Mouse (Mus musculus) layer of hippocampus, postnatal 36 days (tissue): Measurements from ENCODE around the gene Cfap221. TPM values are rescaled to one million over a fixed set of nuclear protein-coding genes. Genes with fewer than 3 reads are reported as not detected.
A peak's percentile ranks its signal among the peaks of the same experiment; 100 is the strongest.

ENCODE experiments used
- DNase-seq, 2 experiments: peaks; one replicate each; pipeline ENCODE4 v3.0.0; 2022
- total RNA-seq, 2 experiments: library from RNA; stranded (reverse); gene quantifications; 2 replicates each; pipeline ENCODE4 v1.2.3; 2021

Cfap221 gene
- total RNA-seq, 2 experiments from 2014 or later: 0.20 to 0.68 TPM

DNA sequence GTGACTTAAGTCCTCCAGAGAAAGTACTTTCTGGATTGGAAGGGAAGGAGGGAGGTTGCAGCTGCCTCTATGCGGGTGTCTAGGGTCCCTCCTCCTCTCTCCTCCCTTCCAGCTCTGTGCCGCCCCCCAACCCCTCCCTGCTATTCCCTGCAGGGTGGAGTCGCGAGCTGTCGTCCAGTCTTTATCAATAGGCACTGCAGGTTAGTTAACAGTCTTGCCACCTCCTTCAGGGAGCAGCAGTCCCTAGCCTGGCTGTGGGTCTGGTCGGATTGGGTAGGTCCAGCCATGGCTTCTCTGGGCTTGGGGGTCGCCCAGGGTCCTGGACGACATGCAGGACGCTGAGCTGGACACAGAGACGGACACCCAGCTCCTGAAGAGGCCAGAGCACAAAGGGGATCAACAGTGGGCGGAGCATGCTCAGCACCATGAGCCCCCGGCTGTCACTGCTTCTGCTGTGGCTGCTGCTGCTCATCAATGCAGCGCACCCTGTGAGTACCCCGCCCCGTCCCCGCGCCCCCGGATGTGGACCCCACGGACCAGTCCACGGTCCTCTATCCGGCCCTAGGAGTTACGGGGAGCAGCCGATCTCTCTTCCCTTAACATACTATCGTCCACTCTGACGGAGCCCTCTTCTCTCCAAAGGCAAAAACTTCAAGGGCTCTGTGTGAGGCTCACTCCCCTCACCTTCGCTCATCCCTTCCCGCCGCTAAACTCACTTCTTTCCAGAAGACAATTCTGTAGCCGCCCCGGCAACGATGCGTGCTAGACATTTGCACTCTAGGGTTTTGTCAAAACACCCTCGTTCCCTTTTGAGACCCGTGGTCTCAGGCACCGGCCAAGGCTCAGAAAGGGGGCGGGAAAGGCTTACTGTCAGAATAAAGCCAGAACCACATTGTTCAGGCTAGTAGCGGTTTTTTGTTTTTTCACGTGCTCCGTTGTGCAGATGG, 10.1 kb upstream of the Cfap221 start, which contains the start of gene Sctr:
TSS of gene Sctr (plus strand) at position 51 of the 947 bp plus-strand sequence.
- DNase-seq: no peak

DNA sequence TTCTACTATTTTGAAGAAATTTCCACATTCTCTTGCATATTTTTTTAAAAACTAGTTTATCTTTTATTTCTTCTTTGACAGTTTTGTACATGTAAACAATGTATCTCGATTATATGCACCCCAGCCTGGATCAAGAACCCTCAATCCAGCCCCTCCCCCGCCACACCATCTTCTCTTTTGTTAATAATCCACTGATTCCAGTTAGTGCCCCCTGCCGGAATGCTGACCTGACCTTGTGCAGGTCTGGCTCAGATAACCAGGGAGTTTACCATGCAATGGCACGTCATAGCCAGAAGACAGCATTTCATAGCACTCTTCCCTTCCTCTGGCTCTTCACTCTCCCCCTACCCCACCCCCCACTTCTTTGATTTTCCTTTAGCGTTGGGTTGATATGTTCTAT, 610 bp upstream of the Cfap221 start:
- no peak for DNase-seq

DNA sequence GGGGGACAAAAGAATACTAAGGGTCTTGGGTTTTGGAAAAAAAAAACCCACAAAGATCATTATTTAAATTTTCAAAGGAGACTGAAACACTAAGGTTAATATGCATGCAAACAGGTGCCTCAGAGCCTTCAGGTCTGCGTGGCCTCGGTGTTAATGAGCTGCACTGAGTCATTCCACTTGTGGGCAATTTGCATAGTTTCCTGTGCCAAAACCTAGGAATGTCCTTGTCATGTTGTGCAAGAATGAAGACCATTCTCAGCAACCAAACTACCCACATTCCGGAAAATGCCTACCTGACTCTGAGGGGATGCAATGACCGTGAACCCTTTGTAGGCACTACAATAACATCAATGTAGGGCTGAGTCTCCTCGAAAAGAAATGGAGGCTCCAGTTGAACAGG, 10.5 kb downstream of the Cfap221 start:
- DNase-seq: no peak

DNA sequence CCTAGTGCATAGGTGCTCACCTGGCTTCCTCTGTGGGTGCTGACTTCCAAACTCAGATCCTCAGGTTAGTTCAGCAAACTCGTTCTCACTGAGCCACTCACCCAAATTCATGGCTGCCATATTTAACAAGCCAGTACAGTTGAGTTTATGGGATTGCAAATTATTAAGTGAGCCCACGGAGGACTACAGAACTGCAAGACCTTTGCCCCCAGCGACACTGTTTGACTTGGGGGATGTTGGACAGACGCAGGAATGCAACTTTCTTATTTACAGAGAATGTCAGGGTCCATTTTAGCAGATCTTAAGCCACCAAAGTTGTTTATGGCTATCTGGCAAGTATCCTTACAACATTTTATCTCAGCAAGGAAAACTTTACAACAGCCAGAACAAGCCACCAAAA, 21.9 kb downstream of the Cfap221 start:
- no peak for DNase-seq

DNA sequence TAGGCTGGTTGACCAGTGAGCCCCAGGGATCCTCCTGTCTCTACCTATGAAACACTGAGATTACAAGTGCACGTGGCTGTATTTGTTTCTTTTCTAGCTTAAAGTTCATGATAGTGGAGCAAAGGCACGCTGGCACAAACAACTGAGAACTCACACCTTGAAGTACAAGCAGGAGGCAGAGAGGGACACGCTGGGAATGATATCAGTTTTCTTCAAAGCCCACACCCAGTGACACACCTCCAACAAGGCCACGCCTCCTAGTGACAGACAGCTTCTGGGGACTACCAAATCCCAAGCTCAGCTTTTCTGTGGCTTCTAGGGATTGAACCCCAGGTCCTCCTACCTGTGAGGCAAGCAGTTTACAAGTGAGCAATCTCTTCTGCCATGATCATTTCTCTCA, 23.9 kb downstream of the Cfap221 start:
- DNase-seq: no peak

DNA sequence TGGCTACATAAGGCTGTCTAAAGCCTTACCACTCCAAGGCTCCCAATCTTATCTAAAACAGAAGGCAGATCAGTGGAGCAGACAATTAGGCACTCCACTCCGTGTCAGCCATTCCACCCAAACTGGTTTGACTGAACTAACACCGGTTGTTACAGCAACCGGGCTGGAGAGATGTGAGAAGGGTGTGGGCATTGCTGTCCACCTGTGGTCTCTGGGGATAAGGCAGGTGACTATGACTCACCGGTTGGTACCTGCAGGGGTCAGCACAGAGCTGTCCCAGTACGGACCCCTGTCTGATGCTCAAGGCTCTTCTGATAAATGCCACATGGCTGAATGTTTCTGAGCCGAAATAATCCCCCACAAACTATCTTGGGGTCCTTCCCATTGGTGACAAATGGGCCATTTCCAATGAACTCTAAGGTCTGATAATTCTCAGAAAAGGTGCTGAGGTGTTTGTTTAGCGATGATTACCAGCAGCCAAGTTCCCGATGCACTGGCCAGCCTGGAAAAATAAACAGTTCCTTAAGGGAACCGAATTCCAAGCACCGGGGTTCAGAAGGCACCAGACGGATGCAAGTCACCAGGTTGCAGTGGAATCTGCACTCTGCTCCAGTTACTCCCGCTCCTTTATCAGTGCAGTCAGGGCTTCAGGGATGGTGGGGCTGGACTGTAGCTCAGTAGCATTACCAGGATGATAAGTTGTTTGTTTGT, 31.1 kb downstream of the Cfap221 start:
- no peak for DNase-seq

DNA sequence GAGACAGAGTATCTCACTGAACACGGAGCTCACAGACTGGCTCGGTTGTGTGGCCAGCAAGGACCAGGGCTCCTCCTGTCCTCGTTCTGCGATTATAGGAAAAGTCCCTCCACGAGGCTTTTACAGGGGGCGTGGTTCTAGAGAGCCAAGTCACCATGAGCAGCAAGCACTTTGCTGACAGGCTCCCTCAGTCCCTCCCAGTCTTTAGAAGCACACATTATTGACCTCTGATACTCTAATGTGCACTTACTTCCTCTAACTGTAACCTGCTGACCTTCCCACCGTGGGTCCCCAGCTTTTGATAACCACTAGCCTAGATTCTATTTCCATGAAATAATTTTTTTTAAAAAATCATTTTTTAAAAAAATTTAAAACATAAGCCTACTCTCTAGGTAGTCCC, 37.1 kb downstream of the Cfap221 start:
- DNase-seq: no peak

DNA sequence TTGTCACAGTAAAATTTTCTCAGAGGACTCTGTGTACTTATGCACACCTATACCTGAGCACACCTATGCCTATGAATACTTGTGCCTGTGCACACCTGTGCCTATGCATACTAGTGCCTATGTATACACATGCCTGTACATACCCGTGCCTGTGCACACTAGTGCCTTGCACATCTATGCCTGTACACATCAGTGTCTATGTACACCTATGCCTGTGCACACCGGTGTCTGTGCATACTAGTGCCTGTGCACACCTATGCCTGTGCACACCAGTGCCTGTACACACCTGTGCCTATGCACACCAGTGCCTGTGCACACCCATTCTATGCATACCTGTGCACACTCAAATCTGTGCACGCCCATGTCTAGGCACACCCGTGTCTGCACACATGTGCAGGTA, 37.6 kb downstream of the Cfap221 start:
- DNase-seq: no peak

DNA sequence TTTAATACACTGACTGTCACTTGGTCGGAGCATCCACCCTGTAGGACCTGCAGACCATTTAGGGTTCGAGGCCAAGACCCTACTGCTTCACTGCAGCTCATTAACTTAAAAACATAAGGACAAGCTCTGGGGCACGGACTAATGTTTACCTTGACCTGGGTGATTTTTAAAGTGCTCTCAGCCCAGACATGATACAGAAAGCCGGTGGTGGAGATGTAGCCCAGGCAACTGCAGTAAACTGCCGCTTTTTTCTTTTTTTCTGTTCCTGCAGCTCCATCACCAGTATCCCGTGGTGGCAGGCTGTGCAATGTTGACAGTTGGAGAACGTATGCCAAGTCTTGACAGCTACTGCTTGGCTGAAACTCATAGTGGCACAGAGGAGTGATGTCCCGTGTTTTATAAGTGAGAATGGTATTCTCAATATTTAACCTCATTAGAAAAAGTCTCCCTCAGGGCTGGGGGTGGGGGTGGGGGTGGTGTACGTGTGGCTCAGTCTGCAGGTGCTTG, 39.3 kb downstream of the Cfap221 start:
- peak; percentile 16 to 18 for DNase-seq

DNA sequence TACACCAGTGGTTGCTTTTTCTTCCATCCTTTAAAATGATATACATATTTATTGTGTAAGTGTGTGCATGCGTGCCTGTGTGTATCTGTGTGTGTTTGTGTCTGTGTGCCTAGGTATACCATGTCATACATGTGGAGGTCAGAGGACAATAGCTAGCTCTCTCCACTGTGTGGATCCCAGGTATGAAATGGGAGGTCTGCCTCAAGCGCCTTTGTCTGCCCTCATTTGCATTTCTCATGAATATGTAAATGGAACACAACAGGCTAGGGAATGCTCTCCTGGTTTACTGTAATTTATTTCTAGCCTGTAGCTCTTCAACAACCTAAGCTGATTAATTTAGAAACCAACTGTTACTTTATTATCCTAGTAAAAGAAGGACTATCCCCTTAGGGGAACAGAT, 42.4 kb downstream of the Cfap221 start:
- DNase-seq: no peak

DNA sequence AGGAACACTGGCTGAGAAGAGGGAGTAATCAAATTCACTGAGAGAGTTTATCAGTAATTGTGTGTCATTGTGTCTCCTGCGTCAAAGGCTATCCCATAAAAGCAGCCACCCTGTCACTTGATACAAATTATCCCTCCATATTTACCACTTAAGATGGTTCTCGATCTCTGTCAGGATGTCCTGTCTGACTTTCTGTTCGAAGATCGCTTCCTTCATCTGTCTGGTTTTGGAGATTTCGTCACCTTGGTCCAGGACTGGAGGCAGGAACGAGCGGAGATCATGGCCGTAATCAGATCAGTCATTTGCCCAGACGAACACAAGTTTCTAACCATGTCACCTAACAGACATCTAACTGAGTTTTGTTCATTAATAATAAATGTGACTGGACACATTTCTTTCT, 43.6 kb downstream of the Cfap221 start:
- no peak for DNase-seq

DNA sequence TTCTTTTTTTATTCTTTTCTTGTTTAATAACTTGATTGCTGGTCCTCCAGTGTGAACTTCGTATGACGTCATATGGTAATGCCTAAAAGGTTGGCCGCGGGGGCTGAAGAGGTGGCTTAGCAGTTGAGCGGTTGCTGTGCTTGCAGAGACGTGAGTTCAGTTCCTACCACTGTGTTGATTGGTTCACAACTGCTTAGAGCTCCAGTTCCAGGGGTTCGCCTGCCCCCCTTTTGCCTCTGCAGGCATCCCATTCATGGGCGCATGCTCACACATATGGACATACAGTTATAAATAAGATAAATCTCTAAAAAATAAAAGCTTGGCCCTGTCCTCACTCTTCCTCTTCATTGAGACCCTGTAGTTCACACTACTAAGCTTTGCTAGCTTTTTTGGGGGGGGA, 46.9 kb downstream of the Cfap221 start:
- DNase-seq: no peak

DNA sequence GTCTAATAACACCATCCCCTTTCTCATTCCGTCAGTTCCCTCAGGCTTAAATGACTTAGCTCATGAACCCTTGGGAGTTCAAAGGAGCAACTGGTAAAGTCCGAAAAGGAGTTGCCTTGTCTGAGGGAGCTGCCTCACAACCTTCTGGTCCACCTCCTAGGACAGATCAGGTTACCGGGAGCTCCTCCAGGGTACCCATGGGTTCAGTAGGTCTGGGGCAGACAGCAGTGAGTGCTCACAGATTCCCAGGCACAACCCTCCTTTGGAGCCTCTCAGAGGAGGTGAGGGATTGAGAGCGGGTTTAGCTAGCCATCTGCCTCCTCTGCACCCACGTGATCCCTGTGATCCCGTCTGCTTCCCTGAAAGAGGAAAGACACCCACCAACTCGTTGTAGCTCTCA, 60.2 kb downstream of the Cfap221 start:
- DNase-seq: no peak

DNA sequence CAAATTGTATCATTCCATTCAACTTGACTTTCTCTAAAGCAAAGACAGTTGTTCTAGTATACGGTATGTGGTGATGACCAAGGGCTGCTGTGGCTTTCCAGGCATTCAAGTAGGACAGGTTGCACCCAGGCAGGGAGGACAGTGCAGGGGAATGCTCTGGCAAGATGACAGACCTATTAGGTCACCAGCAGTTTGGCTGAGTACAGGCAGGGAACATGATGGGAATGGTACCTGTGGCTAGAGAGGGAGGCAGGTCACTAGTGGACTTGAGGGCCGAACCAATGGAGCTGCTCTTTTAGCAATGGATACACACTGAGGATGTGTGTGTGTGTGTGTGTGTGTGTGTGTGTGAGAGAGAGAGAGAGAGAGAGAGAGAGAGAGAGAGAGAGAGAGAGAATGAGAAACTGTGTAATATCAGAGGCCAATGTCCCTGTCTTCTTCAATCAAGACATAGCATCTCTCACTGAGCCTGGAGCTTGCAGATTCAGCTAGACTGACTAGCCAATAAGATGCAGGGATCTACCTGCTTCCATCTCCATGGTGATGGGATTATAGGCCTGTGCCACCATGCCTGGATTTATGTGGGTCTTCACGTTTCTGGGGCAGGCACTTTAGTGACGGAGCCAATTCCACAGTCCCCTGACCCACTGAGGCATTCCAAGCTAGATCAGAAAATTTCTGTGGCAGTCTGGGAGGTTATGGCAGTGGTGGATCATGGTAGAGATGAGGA, 65.4 kb downstream of the Cfap221 start:
- no peak for DNase-seq

DNA sequence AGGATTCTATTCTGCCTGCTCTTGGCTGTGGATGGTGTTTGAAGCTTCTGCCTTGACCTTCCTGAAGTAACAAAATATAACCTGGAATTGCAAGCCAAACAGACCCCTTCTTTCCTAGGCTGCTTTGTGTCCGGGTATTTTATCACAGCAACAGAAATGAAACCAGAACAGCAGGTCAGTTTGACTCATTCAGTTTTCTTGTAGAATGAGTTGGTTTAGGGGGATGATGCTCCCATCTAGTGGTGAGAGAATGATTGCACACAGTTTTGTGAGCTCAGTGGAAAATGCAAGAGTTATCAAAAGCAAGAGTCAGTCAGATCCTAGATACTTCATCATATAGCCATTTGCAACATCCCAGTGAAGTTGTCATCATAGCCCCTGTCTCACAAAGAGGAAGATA, 67.3 kb downstream of the Cfap221 start:
- DNase-seq: no peak

DNA sequence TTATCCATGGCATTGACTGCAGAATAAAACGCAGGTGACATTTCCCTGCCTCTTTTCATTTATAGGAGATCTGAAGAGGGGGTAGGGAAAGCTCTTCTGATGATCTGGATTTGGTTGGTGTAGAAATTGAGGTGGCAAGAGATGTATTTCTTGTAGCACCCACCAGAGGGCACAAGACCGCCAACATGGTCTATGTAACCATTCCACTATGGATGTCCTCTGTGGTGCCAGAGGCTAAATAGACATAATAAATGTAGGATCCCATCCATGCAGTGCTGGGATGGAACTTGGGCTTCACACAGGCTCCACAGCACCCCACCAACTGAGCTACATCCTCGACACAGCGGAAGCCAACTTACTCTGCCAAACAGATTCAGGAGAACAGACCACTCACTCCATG, 77.7 kb downstream of the Cfap221 start:
- no peak for DNase-seq

DNA sequence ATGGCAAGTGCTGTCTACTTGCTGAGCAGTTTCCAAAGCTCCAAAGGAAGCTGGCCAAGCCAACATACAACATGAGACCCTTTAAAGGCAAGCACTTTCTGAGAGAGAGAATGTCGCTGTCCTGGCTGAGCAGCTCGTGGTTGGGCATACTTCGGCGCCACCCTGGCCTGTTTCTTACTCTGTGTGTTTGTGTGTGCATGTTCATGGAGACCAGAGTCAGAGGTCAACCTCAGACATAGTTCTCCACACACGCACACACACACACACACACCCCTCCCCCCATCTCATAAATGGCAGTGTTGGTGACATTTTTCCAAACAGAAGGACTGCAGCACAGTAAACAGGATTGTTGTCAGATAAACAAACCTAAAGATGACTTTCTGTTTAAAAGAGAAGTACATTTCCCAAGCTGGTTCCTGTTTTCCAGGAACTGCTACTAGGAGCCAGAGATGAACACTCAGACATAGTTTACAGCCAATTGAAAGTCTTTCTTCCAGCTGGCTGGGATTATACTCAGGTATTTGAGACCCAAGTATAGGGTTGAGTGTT, 80.1 kb downstream of the Cfap221 start:
- DNase-seq: no peak

DNA sequence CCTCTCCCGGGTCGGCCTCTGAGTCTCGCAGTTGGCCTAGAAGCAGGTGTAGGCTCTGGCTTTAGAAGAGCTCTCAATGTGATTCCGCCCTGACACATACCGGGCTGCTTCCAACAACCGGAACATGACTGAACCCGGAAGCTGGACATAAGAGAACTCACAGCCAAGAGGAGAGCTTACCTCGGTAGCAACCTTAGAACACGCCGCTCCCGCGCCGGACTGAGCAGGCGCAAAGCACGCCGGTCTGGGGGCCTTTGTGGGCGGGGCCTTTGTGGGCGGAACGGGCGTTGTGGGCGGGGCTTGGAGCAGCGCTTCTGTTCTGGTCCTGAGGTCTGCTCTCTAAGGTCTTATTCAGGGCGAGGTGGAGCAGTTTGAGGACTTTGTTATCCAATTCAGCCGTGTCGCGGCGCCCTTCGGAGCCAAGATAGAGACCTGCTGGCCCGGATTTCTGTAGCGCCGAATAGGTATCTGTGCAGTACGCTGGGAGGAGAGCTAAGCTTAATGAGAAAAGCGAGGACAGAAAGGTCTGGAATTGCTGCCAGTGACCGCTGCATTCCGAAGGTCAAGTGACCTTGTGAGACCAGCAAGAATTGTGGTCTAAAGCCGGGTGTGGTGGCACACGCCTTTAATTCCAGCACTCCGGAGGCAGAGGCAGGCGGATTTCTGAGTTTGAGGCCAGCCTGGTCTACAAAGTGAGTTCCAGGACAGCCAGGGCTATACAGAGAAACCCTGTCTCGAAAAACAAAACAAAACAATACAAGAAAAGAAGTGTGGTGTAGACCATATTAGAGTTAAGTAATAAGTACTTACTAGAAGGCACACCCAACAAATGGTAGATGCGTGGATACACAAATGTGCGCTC, 83.8 kb downstream of the Cfap221 start, which contains the start of gene Tmem177:
TSS of gene Tmem177 (minus strand) at position 256 of the 862 bp plus-strand sequence.
- DNase-seq: peak; percentile 89 to 93

DNA sequence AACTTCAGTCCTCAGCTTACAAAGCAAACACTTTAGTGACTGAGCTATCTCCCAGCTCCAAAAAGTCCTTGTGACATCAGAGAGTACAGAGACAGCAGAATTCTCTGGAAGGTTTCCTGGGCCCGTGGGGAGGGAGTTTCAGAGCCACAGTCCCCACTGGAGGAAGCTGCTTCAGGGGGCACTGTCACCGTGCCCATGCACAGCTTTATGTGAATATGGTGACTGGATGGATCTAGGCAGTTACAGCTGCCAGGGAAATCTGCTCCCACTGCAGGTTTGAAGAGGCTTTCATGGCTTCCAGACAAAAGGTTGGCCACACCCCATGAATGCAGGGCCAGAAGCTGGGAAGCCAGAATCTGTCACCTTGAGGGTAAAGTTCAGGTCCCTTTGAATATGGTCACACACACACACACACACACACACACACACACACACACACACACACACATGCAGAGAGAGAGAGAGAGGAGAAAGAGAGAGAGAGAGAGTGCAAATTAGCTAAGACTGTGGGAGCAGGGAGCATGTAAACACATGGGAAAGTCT, 89.8 kb downstream of the Cfap221 start:
- no peak for DNase-seq

DNA sequence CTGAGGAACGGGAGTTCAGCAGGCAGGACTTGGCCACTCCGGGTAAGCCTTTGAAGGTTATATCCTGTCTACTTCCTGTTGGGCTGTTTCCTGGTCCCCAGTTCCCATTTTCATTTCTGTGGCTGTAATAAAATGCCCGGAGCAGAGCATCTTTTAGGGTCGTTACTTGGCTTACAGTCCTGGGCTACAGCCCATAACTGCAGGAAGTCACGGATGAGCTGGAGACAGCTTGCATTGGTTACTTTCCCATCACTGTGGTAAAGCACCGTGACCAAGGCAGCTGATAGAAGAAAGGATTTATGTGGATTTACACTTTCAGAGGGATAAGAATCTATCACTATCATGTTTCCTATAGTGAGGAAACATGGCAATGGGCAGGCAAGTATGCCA, 93.8 kb downstream of the Cfap221 start:
- no peak for DNase-seq
